Mouse (Mus musculus): ENCODE measurements around the gene Cntnap5a. TPM values are rescaled to one million over a fixed set of nuclear protein-coding genes. Genes with fewer than 3 reads are reported as not detected.

The Cntnap5a gene
- polyA plus RNA-seq, 2 experiments = not detected

GRCm38 (mm10) chr1:116035897-116036296 is 351.3 kb downstream of the Cntnap5a start:
- Histone ChIP-seq H3K4me2 (ENCODE audit: low read depth) (no peak overlapping the region), H3K4me3 (ENCODE audit: insufficient read depth in 1 of 2, low read depth in 2 of 2, low read length in 2 of 2) (no peak overlapping the region), H3K36me3 (replicated peaks; ENCODE audit: control insufficient read depth, insufficient read depth, low read depth) (no peaks in the 10 kb centered on the region), H3K4me1 (replicated peaks; ENCODE audit: control insufficient read depth in 2 of 2, insufficient read depth in 2 of 2, low read length in 1 of 2) (no peaks in the 10 kb centered on the region), H3K9me3 (ENCODE audit: control insufficient read depth, low read length) (no peaks in the 10 kb centered on the region), H3K27ac (no peak overlapping the region), H3K27me3 (ENCODE audit: control insufficient read depth, insufficient read depth, low read length) (no peaks in the 10 kb centered on the region), H3K9ac (replicated peaks) (no peak overlapping the region)
- 38% methylated on average over 1 of the region's 1 CpGs for WGBS (ENCODE audit: insufficient replicate concordance)
- no peak for TF ChIP-seq CTCF (IDR thresholded peaks at IDR 0.05; ENCODE audit: low read depth)
- ATAC-seq (ENCODE audit: insufficient read depth) = no peak
- DNase-seq (ENCODE audit: low read depth in 3 of 3, low spot score in 3 of 3) = no peak

- Histone ChIP-seq H3K9ac (replicated peaks) (no peak overlapping the region), H3K27ac (no peak overlapping the region), H3K4me3 (ENCODE audit: insufficient read depth in 1 of 2, low read depth in 2 of 2, low read length in 2 of 2) (no peak overlapping the region), H3K4me2 (ENCODE audit: low read depth) (no peak overlapping the region), H3K4me1 (replicated peaks; ENCODE audit: control insufficient read depth in 2 of 2, insufficient read depth in 2 of 2, low read length in 1 of 2) (no peaks in the 10 kb centered on the region), H3K9me3 (ENCODE audit: control insufficient read depth, low read length) (no peaks in the 10 kb centered on the region), H3K27me3 (ENCODE audit: control insufficient read depth, insufficient read depth, low read length) (no peaks in the 10 kb centered on the region), H3K36me3 (replicated peaks; ENCODE audit: control insufficient read depth, insufficient read depth, low read depth) (no peaks in the 10 kb centered on the region)
- no peak for DNase-seq (ENCODE audit: low read depth in 3 of 3, low spot score in 3 of 3)
- ATAC-seq (ENCODE audit: insufficient read depth) = no peak
- TF ChIP-seq CTCF (IDR thresholded peaks at IDR 0.05; ENCODE audit: low read depth) (no peak), EP300 (IDR thresholded peaks at IDR 0.05; ENCODE audit: low read depth) (no peak)
- WGBS (ENCODE audit: insufficient replicate concordance) = 65% methylated on average over 2 of the region's 2 CpGs
Measured at GRCm38 (mm10) chr1:116036894-116037293, 352.3 kb downstream of the Cntnap5a start.

DNA sequence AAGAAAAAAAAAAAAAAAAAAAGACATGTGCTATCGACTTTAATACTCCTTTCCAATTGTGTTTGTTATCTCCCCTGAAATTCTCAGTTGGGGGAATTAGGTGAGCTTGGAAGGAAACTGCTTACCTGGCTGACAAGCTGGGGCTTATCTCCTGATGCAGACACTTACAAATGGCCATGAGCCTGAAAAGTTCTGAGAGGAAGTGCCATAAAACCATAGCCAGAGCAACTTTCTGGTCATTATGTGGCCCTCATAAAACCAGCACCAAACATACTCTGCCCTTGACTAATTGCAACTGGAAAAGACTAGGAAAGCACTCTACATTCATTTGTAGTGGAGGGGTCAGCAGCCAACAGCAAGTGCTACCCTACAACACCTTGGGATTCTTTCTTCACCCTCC is 359.5 kb downstream of the Cntnap5a start:
- ATAC-seq (ENCODE audit: insufficient read depth) = no peak
- DNase-seq (ENCODE audit: low read depth in 3 of 3, low spot score in 3 of 3) = no peak

DNA sequence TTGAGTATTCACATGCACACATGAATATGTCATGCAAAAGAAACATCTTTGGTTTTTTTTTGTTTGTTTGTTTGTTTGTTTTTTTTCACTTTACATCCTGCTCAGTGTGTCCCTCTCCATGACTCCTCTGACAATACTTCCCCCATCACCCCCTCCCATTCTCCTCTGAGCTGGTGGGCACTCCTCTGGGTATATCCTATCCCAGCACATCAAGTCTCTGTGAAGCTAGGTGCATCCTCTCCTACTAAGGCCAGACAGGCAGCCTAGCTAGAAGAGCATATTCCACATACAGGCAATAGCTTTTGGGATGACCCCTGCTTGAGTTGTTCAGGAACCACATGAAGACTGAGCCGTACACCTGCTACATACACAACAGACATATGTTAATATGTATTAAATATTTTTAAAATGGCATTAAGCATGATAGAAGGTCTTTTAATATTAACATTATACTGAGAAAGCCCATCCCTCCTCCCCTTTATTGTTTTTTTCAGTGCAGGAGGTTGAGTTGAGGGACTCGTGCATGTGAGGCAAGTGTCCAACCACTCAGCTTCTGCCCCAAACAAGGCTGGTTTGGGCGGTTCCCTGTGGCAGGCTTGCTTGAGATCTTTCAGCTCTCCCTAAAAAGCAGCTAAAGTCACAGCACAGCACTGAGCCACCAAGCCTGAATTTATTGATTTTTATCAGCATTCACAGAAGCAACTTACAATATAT is 422.6 kb downstream of the Cntnap5a start:
- Histone ChIP-seq H3K4me2 (ENCODE audit: low read depth) (no peak overlapping the region), H3K9me3 (ENCODE audit: control insufficient read depth, low read length) (no peaks in the 10 kb centered on the region), H3K36me3 (replicated peaks; ENCODE audit: control insufficient read depth, insufficient read depth, low read depth) (no peaks in the 10 kb centered on the region), H3K4me1 (replicated peaks; ENCODE audit: control insufficient read depth in 2 of 2, insufficient read depth in 2 of 2, low read length in 1 of 2) (no peaks in the 10 kb centered on the region), H3K4me3 (ENCODE audit: insufficient read depth in 1 of 2, low read depth in 2 of 2, low read length in 2 of 2) (no peak overlapping the region), H3K9ac (replicated peaks) (no peak overlapping the region), H3K27ac (no peak overlapping the region), H3K27me3 (ENCODE audit: control insufficient read depth, insufficient read depth, low read length) (no peaks in the 10 kb centered on the region)
- 54% methylated on average over 3 of the region's 3 CpGs for WGBS (ENCODE audit: insufficient replicate concordance)
- DNase-seq (ENCODE audit: low read depth in 3 of 3, low spot score in 3 of 3) (no peak), ATAC-seq (ENCODE audit: insufficient read depth) (no peak)
- no peak for TF ChIP-seq EP300 (IDR thresholded peaks at IDR 0.05; ENCODE audit: low read depth)
- TF ChIP-seq CTCF (IDR thresholded peaks at IDR 0.05; ENCODE audit: low read depth) = no peak

More for the DNA sequence above, 359.5 kb downstream of the Cntnap5a start:
- Histone ChIP-seq H3K4me3 (ENCODE audit: insufficient read depth in 1 of 2, low read depth in 2 of 2, low read length in 2 of 2) (no peak overlapping the region), H3K27ac (no peak overlapping the region), H3K4me2 (ENCODE audit: low read depth) (no peak overlapping the region), H3K36me3 (replicated peaks; ENCODE audit: control insufficient read depth, insufficient read depth, low read depth) (no peaks in the 10 kb centered on the region), H3K4me1 (replicated peaks; ENCODE audit: control insufficient read depth in 2 of 2, insufficient read depth in 2 of 2, low read length in 1 of 2) (no peaks in the 10 kb centered on the region), H3K27me3 (ENCODE audit: control insufficient read depth, insufficient read depth, low read length) (no peaks in the 10 kb centered on the region), H3K9ac (replicated peaks) (no peak overlapping the region), H3K9me3 (ENCODE audit: control insufficient read depth, low read length) (no peaks in the 10 kb centered on the region)
- WGBS (ENCODE audit: insufficient replicate concordance) = 14% methylated on average over 1 of the region's 1 CpGs
- TF ChIP-seq CTCF (IDR thresholded peaks at IDR 0.05; ENCODE audit: low read depth) (no peak), EP300 (IDR thresholded peaks at IDR 0.05; ENCODE audit: low read depth) (no peak)

GRCm38 (mm10) chr1:116107724-116108058 is 423.1 kb downstream of the Cntnap5a start:
- ATAC-seq (ENCODE audit: insufficient read depth) = no peak
- no peaks in the 10 kb centered on the region for H3K4me1 ChIP-seq (replicated peaks; ENCODE audit: control insufficient read depth in 2 of 2, insufficient read depth in 2 of 2, low read length in 1 of 2)
- no peaks in the 10 kb centered on the region for H3K36me3 ChIP-seq (replicated peaks; ENCODE audit: control insufficient read depth, insufficient read depth, low read depth)
- H3K9ac ChIP-seq (replicated peaks) = no peak overlapping the region
- no peak for TF ChIP-seq EP300 (IDR thresholded peaks at IDR 0.05; ENCODE audit: low read depth)
- no peak for TF ChIP-seq CTCF (IDR thresholded peaks at IDR 0.05; ENCODE audit: low read depth)
- DNase-seq (ENCODE audit: low read depth in 3 of 3, low spot score in 3 of 3) = no peak
- H3K4me3 ChIP-seq (ENCODE audit: insufficient read depth in 1 of 2, low read depth in 2 of 2, low read length in 2 of 2) = no peak overlapping the region
- no peak overlapping the region for H3K27ac ChIP-seq
- H3K9me3 ChIP-seq (ENCODE audit: control insufficient read depth, low read length) = no peaks in the 10 kb centered on the region
- H3K27me3 ChIP-seq (ENCODE audit: control insufficient read depth, insufficient read depth, low read length) = no peaks in the 10 kb centered on the region
- H3K4me2 ChIP-seq (ENCODE audit: low read depth) = no peak overlapping the region
